Mouse (Mus musculus) kidney, adult 11 months (tissue): ENCODE results near the gene Tbc1d2b.

Experiments used
- DNase-seq: peaks from one replicate; pipeline ENCODE4 v3.0.0; 2022

The Tbc1d2b gene

DNA sequence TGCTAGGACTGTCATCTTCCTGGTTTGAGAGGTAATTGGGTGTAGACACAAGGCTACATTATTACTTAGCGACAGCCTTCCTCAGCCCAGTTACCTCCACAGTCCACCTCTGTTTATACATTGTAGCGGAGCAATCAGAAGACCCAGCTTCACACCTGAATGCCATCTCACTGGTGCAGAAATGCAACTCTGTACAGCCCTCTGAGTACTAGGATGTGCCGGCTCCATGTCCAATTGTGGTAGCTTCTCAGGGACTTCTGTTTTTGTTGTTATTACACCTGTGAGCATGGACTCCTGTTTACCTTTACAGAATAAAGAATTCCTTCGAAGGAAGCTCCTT lies 7.3 kb downstream of the Tbc1d2b start:
- DNase-seq, result no peak

DNA sequence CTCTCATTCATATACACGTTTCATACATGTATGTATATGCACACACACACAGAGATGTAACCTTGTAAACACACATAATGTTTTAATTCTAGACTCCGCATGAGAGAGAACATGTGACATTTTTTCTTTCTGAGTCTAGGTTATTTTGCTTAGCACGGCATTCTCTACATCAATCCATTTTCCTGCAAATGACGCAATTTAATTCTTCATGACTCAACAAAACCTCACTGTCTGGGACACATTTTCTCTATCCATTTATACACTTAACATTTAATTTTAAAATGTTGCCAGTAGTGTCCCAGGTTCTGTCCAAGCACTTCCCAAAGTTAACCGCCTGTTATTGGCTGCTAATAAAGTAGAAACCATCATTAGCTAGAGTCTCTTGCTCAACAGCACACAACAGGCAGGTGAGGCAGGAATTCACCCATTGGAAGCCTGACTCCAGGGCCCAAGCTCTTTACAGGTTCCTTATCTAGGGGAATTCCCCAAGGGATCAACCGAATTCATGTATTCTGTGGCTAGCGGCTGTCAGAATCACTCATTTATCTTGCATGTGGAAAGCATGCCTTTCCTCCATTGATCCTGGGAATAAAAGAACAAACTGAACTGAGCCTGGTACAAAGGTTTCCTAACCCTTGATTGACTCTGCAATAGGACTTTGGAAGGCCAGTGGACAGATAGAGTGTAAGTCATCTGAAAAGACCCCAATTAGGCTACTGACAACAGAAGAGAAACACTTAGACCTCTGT lies 7.8 kb downstream of the Tbc1d2b start:
- DNase-seq, result no peak

DNA sequence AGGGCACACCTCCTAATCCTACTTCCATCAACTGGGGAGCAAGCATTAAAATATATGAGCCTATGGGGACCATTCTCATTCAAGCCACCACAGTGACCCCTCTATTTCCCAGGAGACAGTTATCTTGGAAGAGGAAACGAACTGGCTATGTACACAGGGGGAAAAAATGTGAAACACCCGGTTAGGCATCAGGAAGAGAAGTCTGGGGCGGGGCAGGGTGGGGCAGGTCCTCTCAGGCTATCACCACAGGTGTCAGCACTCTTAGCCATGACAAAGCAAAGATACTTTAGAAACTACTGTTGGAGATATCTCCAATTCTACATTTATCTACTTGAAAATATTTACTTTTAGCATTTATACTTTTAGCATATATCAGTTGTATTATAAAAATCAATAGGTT lies 8.5 kb downstream of the Tbc1d2b start:
- DNase-seq, result no peak

DNA sequence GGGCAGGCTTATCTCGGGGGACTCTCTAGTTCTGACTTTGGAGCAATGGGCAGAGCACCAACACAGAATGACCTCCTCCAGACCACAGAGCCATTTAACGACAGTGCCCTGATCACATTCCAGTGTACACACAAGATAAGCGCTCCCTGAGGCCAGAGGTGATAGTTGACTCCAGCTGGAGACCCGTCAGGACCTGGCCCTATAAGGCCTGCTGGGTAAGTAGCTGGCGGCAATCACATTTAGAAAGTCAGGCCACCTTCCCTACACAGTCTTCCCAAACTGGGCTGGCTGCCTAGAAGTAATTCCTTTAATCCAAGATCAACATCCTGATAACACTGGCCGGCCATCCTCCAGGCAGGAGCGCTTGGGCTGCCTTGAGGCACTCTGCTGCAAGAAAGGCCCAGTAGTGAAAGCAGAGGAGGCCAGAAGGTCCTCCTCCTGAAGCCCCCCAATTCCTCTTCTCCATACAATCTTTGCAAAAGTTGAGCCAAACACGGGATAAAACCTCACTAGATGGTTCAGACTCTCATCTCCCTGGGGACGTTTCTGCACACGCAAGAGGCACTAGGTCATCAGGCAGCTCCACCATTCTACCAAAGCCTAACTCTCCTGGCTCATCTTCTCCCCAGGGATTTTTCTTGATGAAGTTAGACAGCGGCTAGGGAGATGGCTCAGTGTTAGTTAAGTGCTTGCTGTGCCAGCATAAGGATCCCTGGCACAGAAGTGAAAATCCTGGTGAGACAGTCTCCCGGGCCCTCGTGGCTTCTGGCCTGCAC lies 9.8 kb downstream of the Tbc1d2b start:
- DNase-seq, result peak; percentile 54

DNA sequence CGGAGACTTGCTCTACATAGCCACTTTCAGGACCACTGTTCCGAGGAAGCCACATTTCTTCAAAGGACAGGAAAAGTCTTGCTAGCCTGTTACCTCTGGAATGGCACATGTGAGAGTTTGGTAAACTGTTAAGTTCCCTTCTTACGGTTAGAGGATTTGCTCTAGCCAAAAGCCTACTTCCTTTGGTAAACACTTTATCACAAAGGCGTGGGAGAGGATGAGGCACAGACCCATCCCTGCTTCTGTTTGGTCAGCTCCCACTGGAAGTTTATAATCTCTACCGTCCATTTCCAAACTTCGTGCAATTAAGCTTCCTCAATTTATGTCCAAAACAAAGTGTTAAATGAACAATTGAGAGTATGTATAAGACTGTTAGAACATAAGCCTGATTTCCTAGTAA lies 10.5 kb downstream of the Tbc1d2b start:
- DNase-seq, result no peak

DNA sequence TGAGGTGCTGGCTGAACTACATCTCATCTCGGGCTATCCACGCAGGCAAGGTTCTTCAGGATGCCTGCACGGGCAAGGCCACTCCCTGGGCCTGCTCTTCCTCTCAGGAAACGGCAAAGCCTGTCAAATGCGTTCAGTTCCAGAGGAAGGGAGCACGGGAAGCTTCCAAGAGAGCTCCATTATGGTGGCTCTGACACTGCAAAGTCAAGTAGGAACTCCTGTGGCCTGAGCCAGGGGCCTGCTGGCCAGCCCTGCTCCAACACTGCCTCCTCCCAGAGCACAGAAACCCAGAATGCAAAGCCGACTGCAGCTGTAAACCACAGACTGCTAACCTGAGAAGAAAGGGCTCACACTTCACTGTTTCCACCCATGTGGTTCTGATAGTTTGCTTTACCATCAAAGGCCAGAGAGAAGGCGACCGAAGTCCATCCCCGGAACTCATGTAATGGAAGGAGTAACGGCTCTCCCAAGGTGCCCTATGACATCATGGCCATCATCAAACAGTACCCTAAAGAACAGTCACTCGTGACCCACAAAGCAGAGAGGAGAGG lies 11.1 kb downstream of the Tbc1d2b start:
- DNase-seq, result no peak

DNA sequence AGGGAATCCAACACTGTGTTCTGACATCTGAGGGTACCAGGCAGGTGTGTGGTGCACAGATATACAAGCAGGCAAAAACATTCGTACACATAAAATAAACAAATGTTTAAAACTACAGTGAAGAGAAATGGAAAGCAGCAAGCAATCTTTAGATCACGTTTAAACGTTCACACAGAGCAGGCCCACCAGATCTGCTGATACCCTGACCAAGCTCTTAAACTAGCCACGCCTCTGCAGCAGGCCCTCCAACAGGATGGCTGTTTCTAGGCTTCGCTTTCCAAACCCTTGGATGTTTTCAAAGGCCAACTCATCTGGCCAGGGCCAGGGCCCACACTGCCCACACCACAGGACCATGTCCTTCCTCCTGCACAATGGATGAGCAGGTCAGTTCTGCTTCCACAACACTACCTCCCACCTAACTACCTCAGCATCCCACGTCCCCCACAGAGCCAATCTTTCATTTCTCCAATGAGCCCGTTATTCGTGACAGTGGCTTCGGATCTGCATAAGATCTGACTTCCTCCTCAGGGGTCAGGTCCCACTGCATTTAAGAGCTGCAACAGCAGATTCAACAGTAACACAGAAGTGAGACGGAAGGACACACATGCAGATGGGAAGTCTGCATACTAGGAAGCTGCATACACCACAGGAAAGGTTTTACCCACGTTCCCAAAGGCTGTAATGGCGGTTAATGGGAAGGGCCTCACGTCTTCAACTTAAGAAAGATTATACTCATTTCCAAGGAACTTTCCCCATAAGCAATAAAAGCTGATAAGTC lies 12.7 kb downstream of the Tbc1d2b start:
- no peak for DNase-seq

DNA sequence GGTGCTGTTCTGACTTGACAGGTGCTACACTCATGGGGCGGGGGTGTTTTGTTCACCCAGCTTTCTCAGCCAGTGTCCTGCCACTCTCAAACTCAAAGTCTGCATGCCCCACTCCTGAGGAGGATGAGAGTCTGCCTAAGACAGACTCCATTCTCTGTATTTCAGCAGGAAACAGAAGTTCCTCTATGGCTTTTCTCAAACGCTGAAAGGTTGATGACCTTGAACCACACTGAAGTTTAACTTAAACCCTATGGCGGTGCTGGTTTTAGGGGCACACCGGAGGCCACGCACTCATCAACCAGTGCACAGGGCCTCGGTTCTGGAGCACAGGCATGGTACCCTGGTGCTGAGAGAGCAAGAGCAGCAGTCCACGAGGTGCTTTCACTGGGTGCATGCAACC lies 13.4 kb downstream of the Tbc1d2b start:
- DNase-seq, result no peak

DNA sequence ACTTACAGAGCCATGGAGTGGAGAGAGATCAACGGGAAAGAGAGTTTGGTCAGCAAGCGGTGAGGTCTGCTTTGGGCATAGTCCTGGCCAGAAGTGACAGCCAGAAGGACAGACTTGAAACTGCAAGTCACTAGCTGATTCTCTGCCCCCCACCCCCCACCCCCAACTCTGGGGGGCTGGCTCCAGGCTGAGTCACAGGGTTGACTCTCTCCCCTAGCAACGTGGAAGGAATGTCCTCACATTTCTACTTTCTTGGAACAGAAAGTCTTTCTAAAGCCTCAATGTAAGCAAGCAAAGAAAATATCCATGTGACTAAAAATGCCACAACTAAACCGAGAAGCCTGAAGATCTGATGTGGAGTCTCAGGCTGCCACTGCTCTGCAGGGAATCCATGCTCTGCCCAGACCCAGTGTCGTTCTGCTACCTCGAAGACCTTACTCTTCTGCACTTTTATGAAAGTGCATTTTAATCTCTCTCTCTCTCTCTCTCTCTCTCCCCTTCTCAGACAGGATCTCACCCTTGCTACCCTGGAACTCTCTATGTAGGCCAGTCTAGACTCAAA lies 14.7 kb downstream of the Tbc1d2b start:
- no peak for DNase-seq

DNA sequence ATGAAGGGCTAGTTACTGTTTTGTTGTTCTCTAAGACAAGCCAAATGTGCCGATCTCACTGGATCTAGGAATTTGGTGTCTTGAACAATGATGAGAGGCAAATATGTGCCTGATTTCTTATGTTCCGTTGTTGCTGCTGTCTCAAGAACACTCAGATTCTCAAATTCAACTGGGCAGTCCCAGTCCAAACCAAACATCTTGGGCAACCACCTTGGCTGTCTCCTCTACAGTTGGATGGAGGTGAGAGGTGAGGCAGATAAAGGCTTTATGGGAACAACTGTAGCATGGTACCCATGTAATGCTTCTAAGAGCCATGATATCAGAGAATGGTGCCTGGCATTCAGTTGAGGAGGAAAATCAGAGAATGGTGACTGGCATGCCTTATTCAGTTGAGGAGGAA lies 17.4 kb downstream of the Tbc1d2b start:
- no peak for DNase-seq

DNA sequence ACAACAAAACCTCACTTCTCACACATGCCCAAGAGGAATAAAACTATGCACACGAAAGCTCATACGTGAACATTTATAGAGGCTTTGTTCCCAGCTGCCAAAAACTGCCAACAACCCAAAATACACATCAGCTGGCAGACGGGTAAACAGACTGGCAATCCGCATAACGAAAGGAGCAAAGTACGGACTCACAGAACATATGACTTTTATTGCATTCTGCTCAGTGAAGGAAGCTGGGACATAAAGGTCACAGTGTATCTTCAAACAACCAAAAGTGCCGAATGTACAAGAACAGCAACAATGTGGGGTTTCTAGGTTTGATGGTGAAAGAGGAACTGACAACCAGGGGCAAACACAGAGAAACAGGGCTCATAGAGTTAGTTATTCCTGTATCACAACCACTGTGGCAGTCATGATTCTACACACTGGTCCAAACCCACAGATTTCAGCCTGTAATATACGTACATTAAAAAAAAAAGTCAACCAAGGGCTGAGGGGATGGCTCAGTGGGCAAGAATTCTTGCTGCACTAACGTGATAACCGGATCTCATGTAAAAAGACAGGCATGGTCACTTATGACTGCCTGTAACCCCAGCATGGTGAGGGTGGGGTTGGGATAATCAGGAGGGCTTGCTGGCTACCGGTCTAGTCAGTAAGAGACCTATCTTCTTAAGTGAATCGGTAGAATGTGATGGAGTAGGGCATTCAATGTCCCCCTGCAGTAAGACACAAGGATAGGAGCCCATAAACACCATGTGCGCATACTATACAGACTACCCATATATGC lies 19.4 kb downstream of the Tbc1d2b start:
- DNase-seq, result no peak

DNA sequence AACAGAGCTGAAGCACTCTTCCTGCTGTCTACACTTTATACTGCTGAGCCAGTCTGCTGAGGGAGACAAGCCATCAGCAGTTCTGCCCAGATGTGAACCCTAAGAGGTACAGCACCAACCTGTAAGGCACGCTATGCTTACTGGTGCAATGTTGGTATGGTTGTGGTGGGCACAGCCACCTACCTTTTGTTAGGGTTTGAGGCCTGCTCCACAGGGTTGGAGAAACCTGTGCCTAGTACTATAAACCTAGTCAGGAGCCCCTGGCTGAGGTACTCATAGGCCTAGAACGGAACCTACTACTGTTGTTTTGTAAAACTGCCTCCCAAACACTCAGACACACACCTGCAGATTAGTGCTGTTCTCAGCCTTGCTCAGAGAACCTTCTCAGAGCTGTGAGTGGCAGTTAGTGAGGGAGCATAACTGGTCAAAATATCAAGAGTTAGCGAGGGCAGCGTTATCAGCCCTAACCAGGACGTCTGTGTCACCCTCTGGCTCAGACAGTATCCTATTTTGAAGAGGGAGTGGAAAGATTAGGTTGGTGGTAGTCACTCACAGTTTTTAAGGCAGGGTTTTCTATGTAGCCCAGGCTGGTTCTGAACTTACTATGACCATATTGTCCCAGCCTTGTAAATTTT lies 20.3 kb downstream of the Tbc1d2b start:
- DNase-seq, result no peak

DNA sequence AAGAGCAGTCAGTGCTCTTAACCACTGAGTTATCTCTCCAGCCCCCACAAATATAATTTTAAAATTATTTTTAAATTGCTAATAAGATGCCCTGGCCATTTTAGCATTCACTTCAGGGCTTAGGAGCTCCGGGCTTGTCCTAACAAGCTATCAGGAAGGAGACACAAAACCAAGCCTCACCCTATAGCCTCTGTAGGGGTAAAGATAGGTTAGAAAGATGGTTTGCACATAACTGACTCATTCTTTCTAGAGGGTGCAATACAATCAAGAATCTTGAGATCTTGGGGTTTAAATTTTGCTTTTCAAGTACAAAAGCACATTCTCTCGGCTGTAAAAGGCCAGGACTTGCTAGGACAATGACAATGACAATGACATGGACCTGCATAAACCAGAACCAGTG lies 21.6 kb downstream of the Tbc1d2b start:
- no peak for DNase-seq

DNA sequence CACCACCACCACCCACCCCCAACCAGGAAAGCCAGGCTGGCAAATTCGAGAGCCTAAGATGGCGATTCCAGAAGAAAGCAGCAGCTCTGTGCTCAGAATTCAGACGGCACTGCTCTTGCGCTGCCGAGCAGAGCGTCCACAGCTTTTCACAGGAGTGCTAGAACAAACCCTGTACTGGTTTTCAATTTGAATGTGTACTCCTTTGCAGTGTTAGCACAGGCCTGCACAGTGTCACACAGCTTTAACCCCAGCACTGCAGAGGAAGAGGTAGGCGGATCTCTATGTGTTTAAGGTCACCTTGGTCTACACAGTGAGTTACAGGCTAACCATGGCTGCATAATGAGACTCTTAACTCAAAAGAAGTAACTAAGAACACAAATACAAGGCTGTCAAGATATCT lies 22.3 kb downstream of the Tbc1d2b start:
- no peak for DNase-seq

DNA sequence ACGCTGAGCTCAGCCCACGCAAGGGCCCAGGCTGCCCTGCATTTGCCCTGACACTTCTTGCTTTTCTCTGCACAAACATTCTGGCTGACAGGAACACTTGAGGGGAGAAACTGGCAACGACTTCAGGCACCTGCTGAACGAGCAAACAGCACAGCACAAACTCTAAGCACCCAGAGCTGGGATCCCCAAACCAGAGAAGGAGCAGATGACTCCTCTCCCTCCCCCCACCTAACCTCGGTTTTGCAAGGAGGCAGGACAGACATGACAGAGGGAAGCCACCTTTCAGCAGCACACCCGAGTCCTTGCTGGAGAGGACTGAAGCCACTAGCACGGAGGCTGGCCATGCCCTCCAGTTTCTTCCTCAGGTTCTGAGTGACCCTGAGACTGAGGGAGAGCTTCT lies 23.3 kb downstream of the Tbc1d2b start:
- no peak for DNase-seq

DNA sequence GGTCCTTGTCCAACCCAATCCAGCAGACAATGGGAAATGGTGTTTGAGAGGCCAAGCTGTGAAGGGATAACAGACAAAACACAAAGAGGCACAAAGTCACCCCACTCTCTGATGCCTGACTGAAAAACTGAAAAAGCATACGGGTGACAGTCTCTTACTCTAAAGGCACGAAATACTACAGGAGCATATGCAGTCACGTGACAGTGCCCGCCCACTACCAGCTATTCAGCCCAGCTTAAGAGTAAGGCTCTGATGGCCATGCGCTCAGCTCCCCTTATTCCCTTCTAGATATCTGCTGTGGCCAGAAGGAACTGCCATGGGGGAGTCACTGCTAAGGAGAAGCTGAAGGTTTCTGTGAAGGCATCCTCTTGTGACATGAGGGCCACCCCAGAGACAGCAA lies 24.8 kb downstream of the Tbc1d2b start:
- no peak for DNase-seq

DNA sequence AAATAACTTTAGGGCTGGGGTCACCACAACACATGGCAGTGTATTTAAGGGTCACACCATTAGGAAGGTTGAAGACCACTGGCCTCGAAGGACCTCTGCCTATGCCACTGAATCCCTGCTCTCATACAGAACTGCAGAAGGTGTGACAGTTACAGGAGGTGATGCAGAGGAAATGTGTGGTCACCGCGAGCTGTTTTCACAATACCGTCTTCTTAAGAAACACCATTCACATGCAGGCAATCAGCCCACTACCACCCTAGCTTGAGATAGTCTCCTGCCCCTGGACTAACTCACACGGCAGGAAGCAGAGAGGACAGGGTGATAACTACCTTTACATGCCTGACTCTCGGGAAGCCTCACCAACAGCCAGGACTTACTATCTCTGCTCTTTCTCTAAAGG lies 25.4 kb downstream of the Tbc1d2b start:
- no peak for DNase-seq

DNA sequence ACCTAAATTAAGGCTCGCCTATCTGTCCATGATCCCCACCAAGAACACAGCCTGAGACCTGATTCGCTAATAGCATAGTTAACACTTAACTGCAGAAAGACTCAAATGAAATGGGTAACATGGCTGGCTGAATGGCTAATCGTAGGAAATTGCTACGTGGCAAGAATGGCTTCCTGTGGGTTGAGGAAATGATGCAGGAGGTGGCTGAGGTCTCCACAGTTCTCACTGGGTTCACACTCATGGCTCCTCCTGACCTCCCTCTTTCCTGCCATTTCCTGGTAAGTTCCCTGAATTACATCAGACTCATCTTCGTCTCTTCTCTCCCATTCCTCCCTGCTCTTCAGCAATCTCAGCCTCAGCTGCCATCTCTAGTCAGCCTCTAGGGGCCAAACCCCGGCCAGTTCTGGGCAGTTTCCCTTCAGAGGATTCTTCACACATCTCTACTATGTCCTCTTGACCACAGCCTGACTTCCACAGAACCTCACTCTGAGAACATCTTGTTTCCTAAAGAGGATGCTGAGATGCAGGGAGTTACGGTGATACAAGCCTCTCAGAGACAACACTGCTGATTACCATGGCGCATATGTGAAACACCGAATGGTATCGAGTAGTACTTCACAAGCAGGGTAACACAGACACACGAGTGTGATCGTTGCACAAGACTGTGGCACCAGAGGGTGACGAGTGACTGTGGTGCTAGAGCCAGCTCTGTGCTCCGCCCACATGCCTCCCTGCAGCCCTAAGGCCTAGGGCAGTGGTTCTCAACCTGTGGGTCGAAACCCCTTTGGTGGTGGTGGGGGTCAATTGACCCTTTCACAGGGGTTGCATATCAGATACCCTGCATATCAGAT lies 26.1 kb downstream of the Tbc1d2b start:
- DNase-seq, result no peak

DNA sequence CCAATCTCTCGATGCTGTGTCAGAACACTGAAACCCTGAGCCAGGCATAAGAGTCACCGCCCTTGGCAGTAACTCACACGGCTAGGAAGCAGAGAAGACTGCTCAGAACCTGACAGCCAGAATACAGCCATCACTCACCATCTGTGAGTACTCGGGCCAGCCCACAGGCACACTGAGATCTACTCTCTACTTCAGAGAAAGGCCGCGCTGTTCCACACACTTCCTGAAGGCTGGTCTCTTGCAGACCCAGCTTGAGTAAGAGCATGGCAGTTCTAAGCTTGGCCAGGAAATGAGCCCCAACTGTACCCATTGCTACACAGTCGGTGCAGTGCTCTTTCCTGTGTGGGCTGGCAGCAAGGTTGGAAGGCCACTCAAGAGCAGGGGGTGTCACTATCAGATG lies 27.7 kb downstream of the Tbc1d2b start:
- no peak for DNase-seq

DNA sequence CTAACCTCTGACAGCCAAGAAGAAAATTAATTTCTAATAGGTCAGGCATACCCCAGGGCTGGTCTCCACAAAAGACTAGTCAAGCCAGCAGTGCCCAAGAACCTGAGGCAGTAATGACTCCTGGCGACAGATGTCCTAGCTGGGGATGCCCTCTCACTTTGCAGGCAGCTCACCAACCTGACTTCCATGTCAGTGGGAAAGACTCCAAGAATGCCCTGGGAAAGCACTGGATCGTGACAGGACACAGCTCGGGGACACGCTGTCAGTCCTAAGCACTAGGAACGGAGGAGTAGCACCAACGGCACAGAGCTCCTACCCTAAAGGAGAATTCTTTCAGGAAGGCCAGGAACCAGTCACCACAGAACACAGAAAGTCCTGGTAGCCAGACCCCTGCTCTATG lies 28.3 kb downstream of the Tbc1d2b start:
- DNase-seq, result no peak

DNA sequence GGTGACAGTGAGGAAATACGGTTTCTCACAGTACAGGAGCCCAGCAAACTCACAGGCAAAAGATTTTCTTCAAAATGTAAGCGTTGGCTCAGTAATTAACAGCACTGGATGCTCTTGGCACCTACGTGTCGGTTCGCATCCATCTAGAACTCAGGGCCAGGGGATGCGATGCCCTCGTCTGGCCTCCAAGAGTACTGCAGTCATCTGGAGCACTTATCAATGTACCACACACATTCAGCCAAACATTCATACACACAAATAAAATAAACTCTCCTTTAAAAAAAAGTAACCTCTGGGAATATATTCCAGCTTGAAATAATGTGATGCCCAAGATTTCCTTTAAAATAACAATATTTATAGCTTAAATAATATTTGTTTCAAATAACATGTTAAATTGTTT lies 29.0 kb downstream of the Tbc1d2b start:
- no peak for DNase-seq
